Mouse (Mus musculus) forebrain, embryonic 11.5 days (tissue): ENCODE data around the gene Slc2a10. TPM values are rescaled to one million over a fixed set of nuclear protein-coding genes. Genes with fewer than 3 reads are reported as not detected.
A peak's percentile ranks its signal among the peaks of the same experiment; 100 is the strongest.

Experiments
- ATAC-seq: fragments of 200-750 bp; cut with Nextera tagmentation; replicated peaks from 2 replicates; pipeline ENCODE4 v1.8.0; 2017; ENCODE audit warnings: moderate TSS enrichment; ENCODE audit not compliant: low FRiP score
- DNase-seq: peaks from one replicate; pipeline ENCODE4 v3.0.0-alpha.2; 2017; ENCODE audit warnings: low spot score
- H3K27ac ChIP-seq: fragments of 300-500 bp; sonication (generic); 2 replicates; pipeline ENCODE4 v1.5.1; 2014; ENCODE audit warnings: low read depth, low read length
- H3K27me3 ChIP-seq: fragments of 300-500 bp; sonication (generic); 2 replicates; pipeline ENCODE4 v1.6.1; 2014; ENCODE audit warnings: mild to moderate bottlenecking, low read length, mixed read lengths; ENCODE audit not compliant: control insufficient read depth, insufficient read depth
- H3K36me3 ChIP-seq: fragments of 300-500 bp; sonication (generic); 2 replicates; pipeline ENCODE4 v1.6.1; 2014; ENCODE audit warnings: mild to moderate bottlenecking, low read length, moderate library complexity, mixed read lengths; ENCODE audit not compliant: control insufficient read depth, insufficient read depth
- H3K4me1 ChIP-seq: fragments of 300-500 bp; sonication (generic); replicated peaks from 2 replicates; pipeline ENCODE4 v1.6.1; 2014; ENCODE audit warnings: low read length, mixed read lengths; ENCODE audit not compliant: control insufficient read depth, insufficient read depth
- H3K4me2 ChIP-seq: fragments of 300-500 bp; sonication (generic); 2 replicates; pipeline ENCODE4 v1.6.1; 2014; ENCODE audit warnings: low read depth, mild to moderate bottlenecking, low read length, moderate library complexity, mixed read lengths; ENCODE audit not compliant: severe bottlenecking
- H3K4me3 ChIP-seq: fragments of 300-500 bp; sonication (generic); 2 replicates; pipeline ENCODE4 v1.5.1; 2014; ENCODE audit warnings: low read depth, low read length
- H3K9ac ChIP-seq: fragments of 300-500 bp; sonication (generic); 2 replicates; pipeline ENCODE4 v1.6.1; 2014; ENCODE audit warnings: low read length
- H3K9me3 ChIP-seq: fragments of 300-500 bp; sonication (generic); 2 replicates; pipeline ENCODE4 v1.6.1; 2016; ENCODE audit warnings: low read length, mixed read lengths; ENCODE audit not compliant: control insufficient read depth
- WGBS: fragments of 180-500 bp; shearing (Covaris S2); extraction: QIAGEN DNeasy Blood & Tissue Kit; methylation state at CpG from one replicate; pipeline ENCODE4 v1.1.7; 2014; 5-methylcytosine and 5-hydroxymethylcytosine counted together
- polyA plus RNA-seq: library from polyadenylated mRNA; unstranded; fragments of >200 nt; fragmentation: Nextera tagmentation; extraction: Ambion mirVana; gene quantifications from 2 replicates; pipeline ENCODE4 v1.2.1, GENCODE M21; 2014

The Slc2a10 gene
- polyA plus RNA-seq, 1 experiment from 2014 or later = 4.2 TPM

- H3K9me3 ChIP-seq = no peaks in the 10 kb centered on the region
- H3K27ac ChIP-seq = no peak overlapping the region
- H3K27me3 ChIP-seq = peaks cover 5% of the 10 kb centered on the region; the same call in 1 of the 2 replicates
- WGBS = 76% methylated on average over 7 of the region's 7 CpGs
- ATAC-seq (no peak), DNase-seq (no peak)
- no peaks in the 10 kb centered on the region for H3K36me3 ChIP-seq
- H3K4me2 ChIP-seq = no peak overlapping the region
- H3K4me3 ChIP-seq = no peak overlapping the region
- peaks cover 6% of the 10 kb centered on the region for H3K4me1 ChIP-seq
- H3K9ac ChIP-seq = no peak overlapping the region
Measured at GRCm38 (mm10) chr2:165475412-165475811, 28.2 kb upstream of the Slc2a10 start.

- no peak overlapping the region for H3K4me3 ChIP-seq
- peaks cover 5% of the 10 kb centered on the region; the same call in 1 of the 2 replicates for H3K27me3 ChIP-seq
- H3K9me3 ChIP-seq = no peaks in the 10 kb centered on the region
- H3K27ac ChIP-seq = no peak overlapping the region
- 68% methylated on average over 5 of the region's 5 CpGs for WGBS
- H3K9ac ChIP-seq = no peak overlapping the region
- DNase-seq (no peak), ATAC-seq (no peak)
- H3K4me2 ChIP-seq = no peak overlapping the region
- no peaks in the 10 kb centered on the region for H3K36me3 ChIP-seq
- peaks cover 6% of the 10 kb centered on the region for H3K4me1 ChIP-seq
Measured at GRCm38 (mm10) chr2:165475850-165476249, 27.7 kb upstream of the Slc2a10 start.

- Histone ChIP-seq H3K4me1 (no peaks in the 10 kb centered on the region; the same call in 1 of the 2 replicates), H3K27me3 (no peaks in the 10 kb centered on the region), H3K4me2 (no peak overlapping the region), H3K27ac (no peak overlapping the region), H3K9ac (no peak overlapping the region), H3K9me3 (no peaks in the 10 kb centered on the region), H3K36me3 (no peaks in the 10 kb centered on the region), H3K4me3 (no peak overlapping the region)
- ATAC-seq (no peak), DNase-seq (no peak)
- 68% methylated on average over 8 of the region's 8 CpGs for WGBS
Measured at GRCm38 (mm10) chr2:165482003-165482402, 21.6 kb upstream of the Slc2a10 start.

GRCm38 (mm10) chr2:165484152-165484551 is 19.4 kb upstream of the Slc2a10 start:
- no peaks in the 10 kb centered on the region for H3K27me3 ChIP-seq
- ATAC-seq (no peak), DNase-seq (no peak)
- WGBS = 70% methylated on average over 6 of the region's 6 CpGs
- no peak overlapping the region for H3K4me3 ChIP-seq
- H3K4me1 ChIP-seq = no peaks in the 10 kb centered on the region; the same call in 1 of the 2 replicates
- H3K27ac ChIP-seq = no peak overlapping the region
- H3K4me2 ChIP-seq = no peak overlapping the region
- H3K9me3 ChIP-seq = no peaks in the 10 kb centered on the region
- H3K9ac ChIP-seq = no peak overlapping the region
- H3K36me3 ChIP-seq = no peaks in the 10 kb centered on the region

GRCm38 (mm10) chr2:165485826-165486225 is 17.8 kb upstream of the Slc2a10 start:
- ATAC-seq (no peak), DNase-seq (no peak)
- WGBS = 81% methylated on average over 3 of the region's 3 CpGs
- no peaks in the 10 kb centered on the region; the same call in 1 of the 2 replicates for H3K4me1 ChIP-seq
- H3K27ac ChIP-seq = no peak overlapping the region
- H3K36me3 ChIP-seq = no peaks in the 10 kb centered on the region; the same call in 1 of the 2 replicates
- H3K4me3 ChIP-seq = no peak overlapping the region
- H3K9ac ChIP-seq = no peak overlapping the region
- no peak overlapping the region for H3K4me2 ChIP-seq
- no peaks in the 10 kb centered on the region for H3K27me3 ChIP-seq
- H3K9me3 ChIP-seq = no peaks in the 10 kb centered on the region

- no peaks in the 10 kb centered on the region for H3K27me3 ChIP-seq
- no peaks in the 10 kb centered on the region; the same call in 1 of the 2 replicates for H3K36me3 ChIP-seq
- DNase-seq = no peak
- ATAC-seq = no peak
- no peaks in the 10 kb centered on the region for H3K9me3 ChIP-seq
- H3K4me2 ChIP-seq = no peak overlapping the region
- H3K27ac ChIP-seq = no peak overlapping the region
- H3K9ac ChIP-seq = no peak overlapping the region
- no peaks in the 10 kb centered on the region; the same call in 1 of the 2 replicates for H3K4me1 ChIP-seq
- H3K4me3 ChIP-seq = no peak overlapping the region
- 76% methylated on average over 5 of the region's 5 CpGs for WGBS
Measured at GRCm38 (mm10) chr2:165486401-165486800, 17.2 kb upstream of the Slc2a10 start.

- Histone ChIP-seq H3K9me3 (no peaks in the 10 kb centered on the region), H3K27ac (no peak overlapping the region), H3K27me3 (no peaks in the 10 kb centered on the region), H3K4me2 (no peak overlapping the region), H3K36me3 (no peaks in the 10 kb centered on the region; the same call in 1 of the 2 replicates), H3K4me1 (no peaks in the 10 kb centered on the region; the same call in none of the 2 replicates), H3K9ac (no peak overlapping the region), H3K4me3 (no peak overlapping the region)
- ATAC-seq = peak; percentile 50
- DNase-seq = peak; percentile 78
- 25% methylated on average over 8 of the region's 8 CpGs for WGBS
Measured at GRCm38 (mm10) chr2:165486881-165487535, 16.6 kb upstream of the Slc2a10 start.

GRCm38 (mm10) chr2:165492648-165493553 is 10.7 kb upstream of the Slc2a10 start, which contains the start of gene Trp53rka:
Trp53rka (minus strand) TSS chr2:165493324.
- peak; percentile 88 for DNase-seq

More at GRCm38 (mm10) chr2:165492648-165493553, 10.7 kb upstream of the Slc2a10 start, which contains the start of gene Trp53rka:
- Histone ChIP-seq H3K9ac (peak within 1 kb of the TSS; percentile 83), H3K27ac (peak within 1 kb of the TSS; percentile 60), H3K4me2 (peak within 1 kb of the TSS; percentile 79), H3K4me1 (peaks cover 12% of the 10 kb centered on the region; the same call in 1 of the 2 replicates), H3K4me3 (peak within 1 kb of the TSS; percentile 70), H3K9me3 (no peaks in the 10 kb centered on the region), H3K36me3 (no peaks in the 10 kb centered on the region; the same call in 1 of the 2 replicates), H3K27me3 (no peaks in the 10 kb centered on the region)
- peak; percentile 78 for ATAC-seq
- WGBS = under 1% methylated on average over 65 of the region's 84 CpGs
